Comparison of ENCODE assay signal across 10 mouse cellular contexts in genomic region chr4:45163711-45164110, GRCm38 (mm10). TPM values are rescaled to one million over a fixed set of nuclear protein-coding genes. Genes with fewer than 3 reads are reported as not detected.
A peak's percentile ranks its signal among the peaks of the same experiment; 100 is the strongest.
DNase-seq lines count a peak whose midpoint lies in the region; ATAC-seq lines count a peak whose summit lies in the region.
"Had no signal": no experiment of that assay in that cellular context is flagged by ENCODE, and none has a peak within 500 bp of the region (broad histone marks: within the 10 kb centered on the region; RNA-seq: fewer than 3 reads in every experiment).

No protein-coding gene starts in this region.

- 26% methylated on average over 1 of the region's 1 CpGs for WGBS in midbrain, embryonic 14.5 days
- 44% methylated on average over 1 of the region's 1 CpGs for WGBS in midbrain, embryonic 10.5 days
- 26% methylated on average over 1 of the region's 1 CpGs for WGBS in embryonic facial prominence, embryonic 14.5 days

- H3K9me3 ChIP-seq in midbrain, embryonic 14.5 days (ENCODE audit: control insufficient read depth, low read length), result no peaks in the 10 kb centered on the region
- H3K9me3 ChIP-seq in midbrain, embryonic 10.5 days (replicated peaks), result no peaks in the 10 kb centered on the region
- no peaks in the 10 kb centered on the region for H3K9me3 ChIP-seq in embryonic facial prominence, embryonic 14.5 days (ENCODE audit: control insufficient read depth, low read length)
- H3K9me3 ChIP-seq: neural tube, embryonic 13.5 days had no signal

- no peaks in the 10 kb centered on the region for H3K4me1 ChIP-seq in midbrain, embryonic 14.5 days (ENCODE audit: control insufficient read depth, insufficient read depth, low read length)
- no peaks in the 10 kb centered on the region for H3K4me1 ChIP-seq in midbrain, embryonic 10.5 days
- no peaks in the 10 kb centered on the region for H3K4me1 ChIP-seq in embryonic facial prominence, embryonic 14.5 days (ENCODE audit: control insufficient read depth, insufficient read depth, low read length)
- H3K4me1 ChIP-seq: neural tube, embryonic 13.5 days had no signal

- H3K27ac ChIP-seq in midbrain, embryonic 14.5 days (replicated peaks; ENCODE audit: low read depth, low read length), result no peak overlapping the region
- no peak overlapping the region for H3K27ac ChIP-seq in midbrain, embryonic 10.5 days (replicated peaks)
- H3K27ac ChIP-seq in embryonic facial prominence, embryonic 14.5 days (replicated peaks; ENCODE audit: low read depth, low read length), result no peak overlapping the region
- H3K27ac ChIP-seq: neural tube, embryonic 13.5 days had no signal

- intact Hi-C loops in heart, postnatal 25 days (cut with DNase I), result no loop called here

- H3K4me2 ChIP-seq in midbrain, embryonic 14.5 days (ENCODE audit: low read length), result no peak overlapping the region
- H3K4me2 ChIP-seq in embryonic facial prominence, embryonic 14.5 days (ENCODE audit: low read depth, low read length), result no peak overlapping the region
- H3K4me2 ChIP-seq: neural tube, embryonic 13.5 days had no signal

- no peaks in the 10 kb centered on the region for H3K36me3 ChIP-seq in midbrain, embryonic 14.5 days (ENCODE audit: control insufficient read depth, insufficient read depth, low read length)
- no peaks in the 10 kb centered on the region for H3K36me3 ChIP-seq in midbrain, embryonic 10.5 days
- H3K36me3 ChIP-seq in embryonic facial prominence, embryonic 14.5 days (ENCODE audit: control insufficient read depth, insufficient read depth, low read length), result no peaks in the 10 kb centered on the region
- H3K36me3 ChIP-seq in splenic B cell, adult 2 months (ENCODE audit: control insufficient read depth, insufficient read depth, low read length, poor library complexity, severe bottlenecking), result no peaks in the 10 kb centered on the region
- H3K36me3 ChIP-seq: neural tube, embryonic 13.5 days had no signal

- H3K27me3 ChIP-seq in midbrain, embryonic 14.5 days (ENCODE audit: control insufficient read depth, insufficient read depth, low read length), result no peaks in the 10 kb centered on the region
- no peaks in the 10 kb centered on the region for H3K27me3 ChIP-seq in midbrain, embryonic 10.5 days (ENCODE audit: low read depth, poor library complexity, severe bottlenecking)
- H3K27me3 ChIP-seq in embryonic facial prominence, embryonic 14.5 days (replicated peaks; ENCODE audit: control insufficient read depth, insufficient read depth, low read length), result no peaks in the 10 kb centered on the region
- no peaks in the 10 kb centered on the region for H3K27me3 ChIP-seq in splenic B cell, adult 2 months (ENCODE audit: control insufficient read depth, insufficient read depth, low read length, poor library complexity, severe bottlenecking)
- H3K27me3 ChIP-seq: neural tube, embryonic 13.5 days had no signal

- ATAC-seq in midbrain, embryonic 14.5 days (ENCODE audit: low FRiP score, low TSS enrichment), result no peak
- ATAC-seq in embryonic facial prominence, embryonic 14.5 days (ENCODE audit: low read depth), result no peak

- no peak overlapping the region for H3K9ac ChIP-seq in midbrain, embryonic 14.5 days (replicated peaks; ENCODE audit: low read length)
- H3K9ac ChIP-seq in embryonic facial prominence, embryonic 14.5 days (ENCODE audit: low read depth, low read length), result no peak overlapping the region
- H3K9ac ChIP-seq: neural tube, embryonic 13.5 days had no signal

- no peak overlapping the region for H3K4me3 ChIP-seq in midbrain, embryonic 14.5 days (replicated peaks; ENCODE audit: low read depth, low read length)
- no peak overlapping the region for H3K4me3 ChIP-seq in midbrain, embryonic 10.5 days
- H3K4me3 ChIP-seq in embryonic facial prominence, embryonic 14.5 days (ENCODE audit: low read depth, low read length), result no peak overlapping the region
- H3K4me3 ChIP-seq: neural tube, embryonic 13.5 days had no signal

- peak; percentile 67 for DNase-seq in heart, adult 11 months
- DNase-seq in heart, postnatal 25 days (ENCODE audit: low spot score), result no peak
- peak; percentile 75 for DNase-seq in midbrain, embryonic 14.5 days
- DNase-seq in midbrain, embryonic 10.5 days (ENCODE audit: low spot score), result no peak
- peak; percentile 43 for DNase-seq in embryonic facial prominence, embryonic 14.5 days (ENCODE audit: low spot score)
- DNase-seq in splenic B cell, adult 2 months (ENCODE audit: low read depth, low spot score), result peak; percentile 49
- DNase-seq in layer of hippocampus, postnatal 25 days (ENCODE audit: extremely low spot score in 1 of 2, low spot score in 1 of 2), result no peak
- DNase-seq in layer of hippocampus, adult 9-11 months, result no peak
- DNase-seq: thymus, postnatal 36 days had no signal

RNA-seq across cellular contexts. Expression of gene Frmpd1, which starts 21.0 kb away (rescaled TPM):
- total RNA-seq in heart, postnatal 25 days (2021), result under 1 TPM; 0.22 to 0.29 TPM
- 0.80 and 1.5 TPM in 2 replicates for polyA plus RNA-seq in midbrain, embryonic 14.5 days (2014; fragmentation: Nextera tagmentation; extraction: Ambion mirVana)
- 0.90 and 1.5 TPM in 2 replicates for polyA plus RNA-seq in midbrain, embryonic 10.5 days (2016; fragmentation: Nextera tagmentation; extraction: Ambion mirVana)
- 4.3 and 5.3 TPM in 2 replicates for polyA plus RNA-seq in embryonic facial prominence, embryonic 14.5 days (2014; fragmentation: Nextera tagmentation; extraction: Ambion mirVana)
- total RNA-seq in layer of hippocampus, postnatal 25 days (2021), result 10 to 100 TPM; 15.1 to 16.6 TPM

RNA-seq across cellular contexts. Expression of gene Tomm5, which starts 55.8 kb away (rescaled TPM):
- 100 to 1,000 TPM; 212 to 250 TPM for total RNA-seq in heart, postnatal 25 days (2021)
- polyA plus RNA-seq in midbrain, embryonic 14.5 days (2014; fragmentation: Nextera tagmentation; extraction: Ambion mirVana), result 157 and 179 TPM in 2 replicates
- polyA plus RNA-seq in midbrain, embryonic 10.5 days (2016; fragmentation: Nextera tagmentation; extraction: Ambion mirVana), result 196 and 220 TPM in 2 replicates
- 240 and 250 TPM in 2 replicates for polyA plus RNA-seq in embryonic facial prominence, embryonic 14.5 days (2014; fragmentation: Nextera tagmentation; extraction: Ambion mirVana)
- total RNA-seq in layer of hippocampus, postnatal 25 days (2021), result 10 to 100 TPM; 62.1 to 76.6 TPM

Comparison
In these comparisons a context has a peak if more than half of its experiments do, and no peak if none do; other contexts are left out.
1. DNase-seq: peak in heart, adult 11 months (single experiment), midbrain, embryonic 14.5 days (single experiment), embryonic facial prominence, embryonic 14.5 days (single experiment) and splenic B cell, adult 2 months (single experiment); none in heart, postnatal 25 days (single experiment), midbrain, embryonic 10.5 days (single experiment), layer of hippocampus, postnatal 25 days (0 of 2) and layer of hippocampus, adult 9-11 months (single experiment).